Mouse (Mus musculus): ENCODE measurements at regions not wholly inside any gene's neighbourhood (a gene's known extent, or its start where the extent isn't known, plus 50 kb on each side); places are given as distances from the start of the nearest gene placed in this dataset.

GRCm38 (mm10) chr12:74825664-74826063 lies 351.5 kb downstream of the Kcnh5 start:
- no peak for TF ChIP-seq EP300 (IDR thresholded peaks at IDR 0.05; ENCODE audit: low read depth)
- no peak for TF ChIP-seq CTCF (IDR thresholded peaks at IDR 0.05; ENCODE audit: low read depth)
